21 mouse cellular contexts compared by ENCODE assay signal in genomic region chr6:38942771-38943170, GRCm38 (mm10).
"Had no signal": no experiment of that assay in that cellular context is flagged by ENCODE, and none has a peak within 500 bp of the region (broad histone marks: within the 10 kb centered on the region; RNA-seq: fewer than 3 reads in every experiment).

No protein-coding gene starts in this region.

- H3K27ac ChIP-seq: heart, adult 2 months; heart, embryonic 13.5 days; heart, embryonic 15.5 days; hindbrain, embryonic 13.5 days; hindbrain, embryonic 15.5 days; hindbrain, postnatal 0 days; layer of hippocampus, adult 2 months; left cerebral cortex, adult 2 months; limb, embryonic 13.5 days; limb, embryonic 15.5 days had no signal

- H3K36me3 ChIP-seq: heart, embryonic 13.5 days; heart, embryonic 15.5 days; hindbrain, embryonic 13.5 days; hindbrain, embryonic 15.5 days; limb, embryonic 13.5 days; limb, embryonic 15.5 days had no signal

- H3K9me3 ChIP-seq: heart, embryonic 13.5 days; heart, embryonic 15.5 days; hindbrain, embryonic 13.5 days; hindbrain, embryonic 15.5 days; limb, embryonic 13.5 days; limb, embryonic 15.5 days had no signal

- H3K4me3 ChIP-seq: heart, adult 2 months; heart, embryonic 13.5 days; heart, embryonic 15.5 days; hindbrain, embryonic 13.5 days; hindbrain, embryonic 15.5 days; layer of hippocampus, adult 2 months; left cerebral cortex, adult 2 months; limb, embryonic 13.5 days; limb, embryonic 15.5 days had no signal

- H3K4me1 ChIP-seq: hindbrain, embryonic 15.5 days; limb, embryonic 13.5 days; limb, embryonic 15.5 days had no signal

- H3K27me3 ChIP-seq: heart, embryonic 13.5 days; heart, embryonic 15.5 days; hindbrain, embryonic 13.5 days; hindbrain, embryonic 15.5 days; limb, embryonic 13.5 days; limb, embryonic 15.5 days had no signal

- H3K4me2 ChIP-seq: heart, embryonic 11.5 days; heart, embryonic 13.5 days; heart, embryonic 15.5 days; hindbrain, embryonic 13.5 days; hindbrain, embryonic 15.5 days; limb, embryonic 13.5 days; limb, embryonic 15.5 days had no signal

- DNase-seq: gastrocnemius, postnatal 14 days; gastrocnemius, postnatal 36 days; heart, adult 2 months; heart, postnatal 14 days; heart, postnatal 36 days; kidney, adult 11 months; kidney, adult 8-10 months; kidney, postnatal 10 days; kidney, postnatal 25 days; kidney, postnatal 4 days had no signal

- H3K9ac ChIP-seq: heart, embryonic 13.5 days; heart, embryonic 15.5 days; hindbrain, embryonic 13.5 days; hindbrain, embryonic 15.5 days; limb, embryonic 13.5 days; limb, embryonic 15.5 days had no signal

- ATAC-seq: hindbrain, postnatal 0 days; intestine, embryonic 16.5 days had no signal
